Mouse (Mus musculus) G1E (cell line): ENCODE results near the gene Nfasc. TPM values are rescaled to one million over a fixed set of nuclear protein-coding genes. Genes with fewer than 3 reads are reported as not detected.

Experiments
- ATAC-seq: 2 replicates; pipeline ENCODE4 v1.8.0; 2016; ENCODE audit warnings: mild to moderate bottlenecking; ENCODE audit not compliant: insufficient number of reproducible peaks, poor library complexity, low FRiP score, severe bottlenecking; ENCODE audit errors: extremely low read depth
- DNase-seq: peaks from one replicate; pipeline ENCODE4 v3.0.0; 2012; ENCODE audit warnings: low spot score
- H3K27me3 ChIP-seq: 2 replicates; pipeline ENCODE4 v1.6.1; 2012; ENCODE audit warnings: mild to moderate bottlenecking, low read length, inconsistent platforms; ENCODE audit not compliant: insufficient read depth
- H3K36me3 ChIP-seq: replicated peaks from 2 replicates; pipeline ENCODE3; 2012; ENCODE audit warnings: mild to moderate bottlenecking, inconsistent platforms
- H3K4me1 ChIP-seq: 2 replicates; pipeline ENCODE4 v1.6.1; 2012; ENCODE audit warnings: low read depth, low read length, inconsistent platforms, mixed read lengths; ENCODE audit not compliant: insufficient read depth
- H3K4me3 ChIP-seq: 2 replicates; pipeline ENCODE4 v1.5.1; 2012; ENCODE audit warnings: low read depth, mild to moderate bottlenecking, inconsistent platforms, low read length, moderate library complexity, mixed read lengths
- H3K9me3 ChIP-seq: replicated peaks from 2 replicates; pipeline ENCODE4 v1.6.1; 2012; ENCODE audit warnings: inconsistent platforms
- CTCF ChIP-seq: IDR thresholded peaks from 2 replicates; pipeline ENCODE4 v1.5.1; 2012; ENCODE audit warnings: low read depth, low read length, inconsistent platforms, mixed read lengths
- GATA1 ChIP-seq: IDR thresholded peaks from 2 replicates; pipeline ENCODE4 v1.6.1; 2012; ENCODE audit warnings: borderline replicate concordance, low read length, inconsistent platforms, mixed read lengths
- GATA2 ChIP-seq: IDR thresholded peaks from 2 replicates; pipeline ENCODE4 v1.6.1; 2012; ENCODE audit warnings: low read depth, low read length, inconsistent platforms, borderline replicate concordance
- POLR2AphosphoS5 ChIP-seq: IDR thresholded peaks from 2 replicates; pipeline ENCODE4 v1.6.1; 2012; ENCODE audit warnings: low read depth, low read length, inconsistent platforms; ENCODE audit not compliant: insufficient replicate concordance
- TAL1 ChIP-seq: conservative IDR thresholded peaks from 2 replicates; pipeline ENCODE4 v1.6.1; 2012; ENCODE audit warnings: low read depth, low read length, inconsistent platforms, mixed read lengths
- polyA plus RNA-seq: library from polyadenylated mRNA; stranded (reverse); fragments of >175 nt; gene quantifications from 2 replicates; pipeline ENCODE4 v1.2.3, GENCODE M21; 2012
- total RNA-seq, 2 experiments: library from RNA; stranded (forward) in 1 of 2; stranded (reverse) in 1 of 2; fragments of 200-1000 nt in 1 of 2; fragments of >200 nt in 1 of 2; fragmentation: Nextera tagmentation in 1 of 2; gene quantifications; 2 replicates each; pipeline ENCODE4 v1.2.3; 2014 to 2017

Nfasc gene
- total and polyA plus RNA-seq, 3 experiments, result 0.22 TPM; not detected in 2

DNA sequence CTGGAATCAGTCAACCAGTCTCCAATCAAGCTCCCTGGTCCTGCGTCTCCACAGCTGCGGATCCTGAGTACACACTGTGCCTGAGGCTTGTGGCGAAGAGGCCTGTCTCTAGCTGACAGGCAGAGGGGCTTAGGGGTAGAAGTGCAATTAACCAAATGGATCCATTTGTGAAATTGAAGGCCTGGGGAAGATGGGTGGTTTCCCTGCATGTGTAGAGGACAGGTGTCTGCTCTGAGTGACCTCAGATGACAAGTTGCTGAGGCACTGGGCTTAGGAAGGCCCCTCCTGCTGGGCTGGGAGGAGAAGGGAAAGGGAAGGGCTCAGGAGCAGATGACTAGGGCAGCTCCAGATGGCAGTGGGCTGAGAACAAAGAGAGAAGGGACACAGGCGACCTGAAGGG lies 81.2 kb downstream of the Nfasc start:
- Histone ChIP-seq H3K27me3 (peaks cover 3% of the 10 kb centered on the region), H3K4me3 (no peak overlapping the region), H3K9me3 (no peaks in the 10 kb centered on the region), H3K36me3 (no peaks in the 10 kb centered on the region), H3K4me1 (no peaks in the 10 kb centered on the region)
- ATAC-seq (no peak), DNase-seq (no peak)
- no peak for TF ChIP-seq TAL1
- no peak for TF ChIP-seq GATA1
- TF ChIP-seq CTCF, result no peak
- no peak for TF ChIP-seq POLR2AphosphoS5
- no peak for TF ChIP-seq GATA2

DNA sequence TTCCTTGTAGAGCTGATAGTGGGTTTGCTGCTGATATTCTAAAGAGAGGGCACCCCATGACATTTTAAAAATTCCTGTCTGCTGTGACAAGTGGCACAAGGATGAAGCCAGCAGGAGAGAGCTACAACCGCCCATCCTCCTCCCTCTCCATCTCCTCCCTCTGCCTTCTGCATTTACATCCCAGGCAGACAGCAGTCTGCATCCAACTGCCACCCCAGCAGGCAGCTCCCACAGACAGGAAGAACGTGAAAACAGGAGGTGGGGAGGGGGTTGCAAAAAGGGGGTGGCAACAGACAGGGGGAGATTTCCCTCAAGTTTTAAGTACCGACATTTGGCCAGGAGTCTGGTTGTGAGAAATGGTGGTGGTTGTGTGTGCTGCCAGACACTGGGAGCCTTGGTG lies 82.0 kb downstream of the Nfasc start:
- TF ChIP-seq GATA1 (no peak), POLR2AphosphoS5 (no peak), CTCF (no peak), GATA2 (no peak)
- H3K27me3 ChIP-seq, result peaks cover 3% of the 10 kb centered on the region
- no peak for ATAC-seq

DNA sequence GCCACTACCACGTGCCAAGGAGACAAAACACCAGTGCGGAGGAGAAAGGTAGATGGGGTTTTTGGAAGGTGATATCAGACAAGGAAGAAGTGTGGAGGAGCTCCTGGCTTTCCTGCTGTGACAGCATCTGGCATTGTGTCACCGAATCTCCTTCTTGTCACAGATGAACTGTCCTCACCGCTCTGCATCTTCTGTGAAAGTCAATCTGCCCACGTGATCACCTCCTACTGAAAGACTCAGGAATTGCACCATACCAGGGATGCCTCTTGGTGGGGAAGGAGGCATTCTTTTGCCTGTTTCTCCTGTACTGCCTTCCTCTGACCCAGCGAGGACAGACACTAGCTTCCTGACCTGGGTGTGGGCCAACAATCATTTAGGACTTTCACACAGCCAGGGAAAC lies 86.0 kb downstream of the Nfasc start:
- ATAC-seq, result no peak
- H3K4me1 ChIP-seq, result no peaks in the 10 kb centered on the region
- H3K36me3 ChIP-seq, result no peaks in the 10 kb centered on the region
- H3K9me3 ChIP-seq, result no peaks in the 10 kb centered on the region
- no peak for DNase-seq
- peaks cover 9% of the 10 kb centered on the region for H3K27me3 ChIP-seq
- H3K4me3 ChIP-seq, result no peak overlapping the region
- TF ChIP-seq POLR2AphosphoS5, result no peak
- no peak for TF ChIP-seq GATA2
- no peak for TF ChIP-seq TAL1
- TF ChIP-seq CTCF, result no peak
- no peak for TF ChIP-seq GATA1

More for the DNA sequence above, 82.0 kb downstream of the Nfasc start:
- H3K9me3 ChIP-seq, result no peaks in the 10 kb centered on the region
- no peak overlapping the region for H3K4me3 ChIP-seq
- H3K4me1 ChIP-seq, result no peaks in the 10 kb centered on the region
- H3K36me3 ChIP-seq, result no peaks in the 10 kb centered on the region
- no peak for DNase-seq

DNA sequence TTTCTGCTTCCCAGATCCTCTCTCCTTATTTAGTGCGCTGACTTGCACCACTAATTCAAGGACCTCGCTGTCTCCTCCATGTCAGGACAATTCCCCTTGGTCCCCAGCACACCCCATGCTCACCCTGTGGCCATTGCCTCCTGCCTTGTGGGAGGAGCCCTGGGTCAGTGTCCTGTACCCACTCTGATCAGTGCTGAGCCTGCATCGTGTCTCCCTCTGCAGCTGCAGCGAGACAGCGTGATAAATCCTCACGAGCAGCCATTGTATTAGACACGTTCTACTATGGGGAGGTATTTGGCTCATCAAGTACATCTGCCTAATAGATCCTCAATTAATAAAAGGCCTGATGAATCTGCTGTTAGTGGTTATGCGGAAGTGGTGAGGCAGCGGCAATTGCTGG lies 86.8 kb downstream of the Nfasc start:
- H3K9me3 ChIP-seq, result no peaks in the 10 kb centered on the region
- ATAC-seq (no peak), DNase-seq (no peak)
- TF ChIP-seq POLR2AphosphoS5 (no peak), CTCF (no peak), GATA1 (no peak), TAL1 (no peak), GATA2 (no peak)
- peaks cover 9% of the 10 kb centered on the region for H3K27me3 ChIP-seq
- no peak overlapping the region for H3K4me3 ChIP-seq
- no peaks in the 10 kb centered on the region for H3K36me3 ChIP-seq
- no peaks in the 10 kb centered on the region for H3K4me1 ChIP-seq

DNA sequence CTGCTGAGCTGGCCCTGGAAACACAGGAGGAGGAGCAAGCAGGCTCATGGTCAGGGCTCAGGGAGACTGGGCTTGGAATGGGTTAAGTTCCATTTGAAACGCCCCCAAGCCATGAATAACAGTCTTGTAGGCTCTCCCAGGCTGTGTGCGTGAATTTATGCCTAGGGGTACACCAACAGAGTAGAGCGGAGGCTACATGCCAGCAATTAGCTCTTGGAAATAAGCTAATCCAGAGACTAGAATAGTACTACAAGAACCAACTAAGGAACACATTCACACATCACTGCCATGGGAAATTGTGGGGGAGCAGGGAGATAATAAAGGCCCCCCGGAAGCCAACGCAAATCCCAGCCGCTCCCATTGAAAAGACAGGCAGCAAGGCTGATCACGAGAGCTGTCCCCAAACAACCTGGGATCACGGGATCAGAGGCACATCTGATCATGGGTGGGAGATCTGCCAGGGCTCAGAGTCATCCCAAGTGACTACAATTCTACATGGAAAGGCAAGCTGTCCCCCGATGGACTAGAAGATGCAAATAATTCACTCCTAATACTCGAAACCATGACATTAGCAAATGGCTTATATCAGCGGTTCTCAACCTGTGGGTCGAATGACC lies 87.6 kb downstream of the Nfasc start:
- ATAC-seq, result no peak
- no peak overlapping the region for H3K4me3 ChIP-seq
- H3K27me3 ChIP-seq, result peaks cover 9% of the 10 kb centered on the region
- TF ChIP-seq POLR2AphosphoS5 (no peak), GATA1 (no peak), GATA2 (no peak), CTCF (no peak), TAL1 (no peak)
- DNase-seq, result no peak
- H3K4me1 ChIP-seq, result no peaks in the 10 kb centered on the region
- no peaks in the 10 kb centered on the region for H3K9me3 ChIP-seq
- H3K36me3 ChIP-seq, result no peaks in the 10 kb centered on the region

DNA sequence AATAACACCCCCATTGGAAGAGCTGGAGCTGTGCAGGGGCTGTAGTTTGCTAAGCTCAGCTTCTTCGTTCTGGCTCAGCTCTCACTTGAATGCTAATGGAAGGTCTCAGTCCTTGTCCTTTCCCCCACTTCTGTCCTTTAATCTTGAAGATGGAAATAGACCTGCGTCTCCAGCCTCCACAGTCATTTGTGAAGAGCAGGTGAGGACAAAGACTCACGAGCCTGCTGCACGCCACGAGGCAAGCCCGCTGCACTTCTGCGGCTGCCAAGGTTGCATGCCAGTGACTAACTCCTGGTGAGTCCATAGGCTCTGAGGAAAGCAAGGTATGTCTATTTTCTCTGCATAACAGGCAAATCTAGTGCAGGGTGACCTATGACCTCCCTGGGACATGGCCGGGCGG lies 88.4 kb downstream of the Nfasc start:
- TF ChIP-seq GATA2 (no peak), GATA1 (no peak), POLR2AphosphoS5 (no peak), CTCF (no peak), TAL1 (no peak)
- ATAC-seq (no peak), DNase-seq (no peak)
- Histone ChIP-seq H3K27me3 (peaks cover 9% of the 10 kb centered on the region), H3K36me3 (no peaks in the 10 kb centered on the region), H3K4me3 (no peak overlapping the region), H3K9me3 (no peaks in the 10 kb centered on the region), H3K4me1 (no peaks in the 10 kb centered on the region)

DNA sequence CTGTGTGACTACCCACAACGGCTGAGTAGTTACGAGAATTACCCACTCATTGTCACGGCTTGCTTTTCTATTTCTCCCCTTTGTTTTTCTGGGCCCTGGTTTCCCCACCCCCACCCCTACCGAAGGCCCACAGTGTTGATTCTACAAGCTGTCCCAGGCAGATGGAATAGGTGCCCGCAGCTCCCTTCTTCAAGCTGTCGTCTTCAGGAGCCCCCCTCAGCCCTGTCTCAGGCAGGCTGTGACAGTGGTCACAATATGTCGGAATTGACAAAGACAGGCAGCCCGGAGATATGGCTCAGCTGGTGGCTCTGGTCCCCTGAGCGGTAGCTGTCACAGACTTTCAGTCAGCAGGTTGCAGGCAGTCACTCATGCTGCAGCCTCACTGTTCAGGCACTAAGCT lies 90.9 kb downstream of the Nfasc start:
- DNase-seq, result no peak
- ATAC-seq, result no peak
- TF ChIP-seq TAL1 (no peak), GATA1 (no peak), GATA2 (no peak), POLR2AphosphoS5 (no peak), CTCF (no peak)
- Histone ChIP-seq H3K4me1 (no peaks in the 10 kb centered on the region), H3K27me3 (peaks cover 12% of the 10 kb centered on the region), H3K36me3 (no peaks in the 10 kb centered on the region), H3K9me3 (no peaks in the 10 kb centered on the region), H3K4me3 (no peak overlapping the region)
